Mouse (Mus musculus): ENCODE measurements around the gene Usp21. TPM values are rescaled to one million over a fixed set of nuclear protein-coding genes. Genes with fewer than 3 reads are reported as not detected.
"Not testable (repeated sequence)": the region's sequence is repeated elsewhere in the genome, so short reads cannot be mapped to it uniquely, and the experiment has no call there.

Usp21 gene
- polyA plus RNA-seq, 1 experiment from 2014 or later: 122 TPM

DNA sequence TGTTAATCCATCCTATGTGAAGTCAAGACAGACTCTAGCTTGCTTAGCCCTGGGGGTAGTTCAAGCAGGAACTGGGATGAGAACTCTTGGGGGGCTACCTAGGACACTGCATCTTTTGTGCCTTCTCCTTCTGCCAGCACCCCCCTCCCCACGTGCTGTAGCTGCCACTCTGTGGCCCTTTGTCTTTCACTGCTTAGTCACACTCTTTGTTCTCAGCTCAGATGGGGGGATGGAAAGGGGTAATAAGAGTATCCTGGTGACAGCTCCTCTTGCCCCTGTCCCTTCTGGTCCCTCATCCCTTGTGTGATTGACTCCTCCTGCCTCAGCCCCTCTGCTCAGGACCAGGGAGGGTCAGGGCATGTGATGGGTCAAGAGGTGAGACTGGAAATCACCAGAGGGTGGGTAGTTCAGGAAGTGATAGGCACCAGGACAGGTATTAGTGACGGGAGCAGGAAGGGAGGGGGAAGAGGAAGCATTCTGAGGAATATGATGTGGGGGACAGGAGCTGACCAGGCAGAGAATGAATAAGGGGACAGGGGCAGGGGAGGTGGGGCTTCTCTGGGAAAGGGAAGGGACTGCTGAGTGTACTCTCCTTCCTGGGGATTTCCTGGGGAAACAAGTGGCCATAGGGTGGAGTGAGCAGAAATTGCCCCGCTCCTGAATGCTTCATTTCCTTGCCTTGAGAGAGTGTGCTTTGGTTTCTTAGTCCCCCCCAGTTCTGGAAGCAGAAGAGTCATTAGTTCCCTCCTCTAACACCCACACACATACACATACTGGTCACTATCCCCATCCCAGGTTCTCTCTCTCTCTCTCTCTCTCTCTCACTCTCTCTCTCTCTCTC lies 39.2 kb downstream of the Usp21 start:
- Histone ChIP-seq H3K9ac (no peak overlapping the region), H3K4me1 (peaks cover 61% of the 10 kb centered on the region), H3K36me3 (ENCODE audit: poor library complexity, severe bottlenecking) (peaks cover 15% of the 10 kb centered on the region), H3K9me3 (replicated peaks) (no peaks in the 10 kb centered on the region), H3K4me2 (no peak overlapping the region), H3K27ac (no peak overlapping the region), H3K27me3 (no peaks in the 10 kb centered on the region), H3K4me3 (no peak overlapping the region)
- 30% methylated on average over 3 of the region's 3 CpGs for WGBS
- no peak for ATAC-seq

- Histone ChIP-seq H3K4me3 (0 out of 2 replicates have a peak overlapping the region, but pooled peaks have one; percentile 75), H3K36me3 (ENCODE audit: poor library complexity, severe bottlenecking) (peaks cover 22% of the 10 kb centered on the region), H3K9ac (peak overlapping the region; percentile 38; the same call in 1 of the 2 replicates), H3K9me3 (replicated peaks) (no peaks in the 10 kb centered on the region), H3K27ac (0 out of 2 replicates have a peak overlapping the region, but pooled peaks have one; percentile 17), H3K4me1 (peaks cover 61% of the 10 kb centered on the region), H3K4me2 (peak overlapping the region; percentile 73), H3K27me3 (no peaks in the 10 kb centered on the region)
- 28% methylated on average over 4 of the region's 4 CpGs for WGBS
- no peak for ATAC-seq
Observed at GRCm38 (mm10) chr1:171247916-171248315, 39.9 kb downstream of the Usp21 start.

DNA sequence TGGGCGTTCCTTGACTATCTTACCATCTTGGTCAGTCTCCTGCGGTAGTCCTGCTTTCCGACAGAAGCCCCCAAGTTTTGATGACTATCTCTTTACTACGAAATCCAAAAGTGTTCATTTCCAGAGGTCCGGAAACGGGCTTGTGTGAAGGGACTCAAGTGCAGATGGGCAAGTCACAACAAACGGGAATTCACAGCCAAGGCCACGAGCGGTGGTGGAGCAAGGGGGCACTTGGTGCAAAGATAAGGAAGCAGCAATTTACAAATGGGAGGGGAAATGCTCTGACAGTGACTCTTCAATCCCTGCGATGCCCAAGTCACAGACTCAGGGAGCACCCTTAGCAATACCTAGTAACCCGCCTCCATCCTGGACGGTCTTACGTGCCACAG lies 40.3 kb downstream of the Usp21 start:
- H3K4me1 ChIP-seq: peaks cover 58% of the 10 kb centered on the region
- H3K27me3 ChIP-seq: no peaks in the 10 kb centered on the region
- peak overlapping the region; percentile 38 for H3K9ac ChIP-seq
- H3K9me3 ChIP-seq (replicated peaks): no peaks in the 10 kb centered on the region
- peaks cover 27% of the 10 kb centered on the region for H3K36me3 ChIP-seq (ENCODE audit: poor library complexity, severe bottlenecking)
- peak overlapping the region; percentile 73 for H3K4me2 ChIP-seq
- peak; percentile 2; the same call in 1 of the 2 replicates for ATAC-seq
- H3K4me3 ChIP-seq: peak overlapping the region; percentile 75
- H3K27ac ChIP-seq: peak overlapping the region; percentile 55
- 17% methylated on average over 13 of the region's 13 CpGs for WGBS

DNA sequence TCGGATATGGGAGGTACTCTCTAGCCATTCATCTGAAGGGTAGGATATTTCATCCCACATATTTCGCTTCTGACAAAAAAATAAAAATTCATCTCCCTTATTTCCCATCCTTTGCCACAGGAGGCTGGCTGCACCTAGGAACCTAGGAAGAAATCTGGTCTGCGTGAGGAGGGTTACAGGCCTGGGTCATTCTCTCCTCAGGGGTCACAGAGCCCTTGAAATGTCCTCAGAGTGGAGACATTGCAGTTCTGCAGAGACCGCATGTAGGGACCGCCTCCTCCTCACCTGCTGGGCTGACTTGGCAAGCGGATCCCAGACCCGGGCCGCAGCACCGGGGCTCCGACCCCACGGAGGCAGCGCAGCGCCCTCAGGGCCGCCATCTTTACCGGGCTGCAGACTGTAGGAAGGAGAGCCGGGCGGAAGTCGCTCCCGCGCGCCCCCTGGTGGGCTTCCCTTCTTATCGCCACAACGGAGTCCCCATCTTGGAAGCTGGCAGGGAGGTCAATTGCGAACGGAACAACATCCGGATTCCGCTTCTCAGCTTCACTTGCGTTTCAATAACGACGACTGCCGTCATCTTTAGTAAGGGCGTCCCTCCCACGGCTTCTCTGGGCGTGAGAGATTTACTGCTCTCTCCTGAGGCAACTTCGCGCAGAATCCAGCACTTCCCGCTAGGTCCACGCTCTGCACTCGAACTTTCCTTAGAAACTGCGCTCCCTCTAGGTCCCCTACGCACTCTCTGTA lies 40.9 kb downstream of the Usp21 start:
- Histone ChIP-seq H3K9me3 (replicated peaks) (no peaks in the 10 kb centered on the region), H3K27me3 (no peaks in the 10 kb centered on the region), H3K27ac (peak overlapping the region; percentile 62), H3K4me1 (peaks cover 53% of the 10 kb centered on the region), H3K36me3 (ENCODE audit: poor library complexity, severe bottlenecking) (peaks cover 31% of the 10 kb centered on the region), H3K4me2 (peak overlapping the region; percentile 73), H3K9ac (peak overlapping the region; percentile 87), H3K4me3 (peak overlapping the region; percentile 75)
- ATAC-seq: peak; percentile 93
- WGBS: under 1% methylated on average over 41 of the region's 41 CpGs

DNA sequence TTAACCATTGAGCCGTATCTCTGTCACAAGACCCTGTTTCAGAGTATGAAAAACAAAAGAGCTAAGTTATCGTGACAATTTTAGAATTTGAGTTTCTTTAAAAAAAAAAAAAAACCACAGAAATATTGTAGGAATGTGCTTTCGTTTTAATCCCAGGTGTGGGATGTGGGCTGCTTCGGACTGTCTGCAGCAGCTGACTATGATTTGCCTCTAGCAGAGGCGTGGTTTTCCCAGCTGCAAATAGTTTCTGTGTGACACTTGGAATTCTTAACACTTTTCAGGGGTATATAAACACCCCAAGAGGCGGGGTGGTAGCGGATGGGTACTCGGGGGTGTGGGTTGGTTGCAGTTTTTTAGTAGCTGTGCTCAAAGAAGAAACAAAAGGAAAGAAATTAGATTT lies 42.4 kb downstream of the Usp21 start:
- 96% methylated on average over 8 of the region's 8 CpGs for WGBS
- no peaks in the 10 kb centered on the region for H3K9me3 ChIP-seq (replicated peaks)
- H3K27ac ChIP-seq: no peak overlapping the region
- peaks cover 47% of the 10 kb centered on the region for H3K36me3 ChIP-seq (ENCODE audit: poor library complexity, severe bottlenecking)
- H3K4me2 ChIP-seq: no peak overlapping the region; the same call in 1 of the 2 replicates
- H3K4me1 ChIP-seq: peaks cover 37% of the 10 kb centered on the region
- no peak overlapping the region for H3K4me3 ChIP-seq
- ATAC-seq: no peak
- no peak overlapping the region for H3K9ac ChIP-seq
- H3K27me3 ChIP-seq: no peaks in the 10 kb centered on the region

DNA sequence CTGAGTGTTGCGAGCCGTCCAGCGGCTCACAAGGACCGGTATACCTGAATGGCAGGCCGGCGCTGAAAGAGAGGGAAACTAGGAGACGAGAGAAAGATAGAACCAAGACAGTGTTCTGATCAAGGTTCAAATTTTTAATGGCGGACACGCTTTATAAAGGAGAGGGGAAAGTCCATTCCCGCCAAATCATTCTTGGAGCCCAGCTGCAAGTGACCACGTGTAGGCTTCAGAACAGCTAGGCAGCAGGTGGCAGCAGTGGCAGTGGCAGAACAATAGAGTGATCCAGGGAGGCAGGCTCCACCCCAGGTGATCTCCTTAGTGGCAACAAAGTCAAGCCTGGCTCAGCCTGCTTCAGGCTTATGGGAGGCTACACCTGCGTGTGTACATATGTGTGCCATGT lies 45.8 kb downstream of the Usp21 start:
- WGBS: 80% methylated on average over 12 of the region's 12 CpGs
- not testable (repeated sequence) for H3K4me3 ChIP-seq; H3K27me3 ChIP-seq; H3K27ac ChIP-seq; H3K9ac ChIP-seq; H3K4me2 ChIP-seq; H3K9me3 ChIP-seq (replicated peaks); ATAC-seq
- peaks cover 81% of the 10 kb centered on the region for H3K36me3 ChIP-seq (ENCODE audit: poor library complexity, severe bottlenecking)
- peaks cover 12% of the 10 kb centered on the region for H3K4me1 ChIP-seq

DNA sequence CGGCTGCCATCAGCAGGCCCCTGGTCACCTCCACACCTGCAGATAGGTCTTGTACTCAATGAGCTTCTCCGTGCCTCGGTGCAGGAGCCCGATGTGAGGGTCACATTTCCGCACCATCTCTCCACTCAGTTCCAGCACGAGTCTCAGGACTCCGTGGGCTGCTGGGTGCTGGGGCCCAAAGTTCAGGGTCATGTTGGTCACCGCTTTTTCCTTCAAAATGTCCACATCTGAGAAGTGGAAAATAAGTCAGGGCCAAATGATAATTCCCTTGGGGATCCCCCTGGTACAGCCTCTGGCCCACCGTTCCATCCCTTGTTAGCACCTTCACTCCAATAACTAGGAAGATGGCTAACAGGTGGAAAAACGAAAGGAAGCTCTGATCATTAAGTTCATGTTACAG lies 46.9 kb downstream of the Usp21 start:
- no peaks in the 10 kb centered on the region for H3K9me3 ChIP-seq (replicated peaks)
- H3K4me2 ChIP-seq: no peak overlapping the region
- peaks cover 90% of the 10 kb centered on the region for H3K36me3 ChIP-seq (ENCODE audit: poor library complexity, severe bottlenecking)
- peak overlapping the region; percentile 16; the same call in 1 of the 2 replicates for H3K9ac ChIP-seq
- H3K4me1 ChIP-seq: peaks cover 6% of the 10 kb centered on the region
- 94% methylated on average over 10 of the region's 10 CpGs for WGBS
- no peak overlapping the region for H3K27ac ChIP-seq
- H3K27me3 ChIP-seq: no peaks in the 10 kb centered on the region
- H3K4me3 ChIP-seq: no peak overlapping the region
- ATAC-seq: no peak

GRCm38 (mm10) chr1:171239992-171240744 lies 47.6 kb downstream of the Usp21 start:
- Histone ChIP-seq H3K9me3 (replicated peaks) (no peaks in the 10 kb centered on the region), H3K9ac (peak overlapping the region; percentile 16; the same call in 1 of the 2 replicates), H3K36me3 (ENCODE audit: poor library complexity, severe bottlenecking) (peaks cover 94% of the 10 kb centered on the region), H3K27ac (no peak overlapping the region), H3K4me2 (no peak overlapping the region), H3K4me1 (no peaks in the 10 kb centered on the region), H3K27me3 (no peaks in the 10 kb centered on the region), H3K4me3 (no peak overlapping the region)
- ATAC-seq: no peak
- 83% methylated on average over 15 of the region's 15 CpGs for WGBS

DNA sequence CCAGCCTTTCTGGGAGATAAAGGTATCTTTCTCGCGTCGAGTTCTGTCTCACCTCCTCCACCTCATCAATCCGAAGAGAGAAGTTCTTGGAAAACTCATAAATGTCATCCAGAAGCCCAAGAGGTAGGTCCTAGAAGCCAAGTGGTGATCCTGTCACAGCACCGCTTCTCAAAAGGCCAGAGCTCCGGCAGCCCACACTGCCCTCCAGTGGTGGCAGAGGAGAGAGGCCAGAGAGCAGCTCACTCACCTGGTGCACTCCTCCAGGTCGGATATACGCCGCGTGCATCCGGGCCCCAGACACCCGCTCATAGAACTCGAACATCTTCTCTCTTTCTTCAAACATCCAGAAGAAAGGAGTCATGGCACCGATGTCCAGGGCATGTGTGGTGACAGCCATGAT lies 49.3 kb downstream of the Usp21 start:
- Histone ChIP-seq H3K9me3 (replicated peaks) (no peaks in the 10 kb centered on the region), H3K4me1 (no peaks in the 10 kb centered on the region), H3K4me2 (no peak overlapping the region), H3K4me3 (no peak overlapping the region), H3K27ac (no peak overlapping the region), H3K36me3 (ENCODE audit: poor library complexity, severe bottlenecking) (peaks cover 98% of the 10 kb centered on the region), H3K27me3 (no peaks in the 10 kb centered on the region), H3K9ac (no peak overlapping the region)
- WGBS: 72% methylated on average over 14 of the region's 14 CpGs
- ATAC-seq: no peak

- ATAC-seq: no peak
- H3K27ac ChIP-seq: no peak overlapping the region
- WGBS: 80% methylated on average over 6 of the region's 6 CpGs
Observed at GRCm38 (mm10) chr1:171237438-171237837, 50.4 kb downstream of the Usp21 start.

GRCm38 (mm10) chr1:171235791-171236190 lies 52.0 kb downstream of the Usp21 start:
- 90% methylated on average over 4 of the region's 4 CpGs for WGBS
- Histone ChIP-seq H3K36me3 (ENCODE audit: poor library complexity, severe bottlenecking) (peaks cover 76% of the 10 kb centered on the region), H3K27ac (no peak overlapping the region), H3K4me3 (no peak overlapping the region), H3K4me2 (no peak overlapping the region), H3K4me1 (no peaks in the 10 kb centered on the region), H3K27me3 (no peaks in the 10 kb centered on the region), H3K9me3 (replicated peaks) (no peaks in the 10 kb centered on the region), H3K9ac (no peak overlapping the region)
- ATAC-seq: no peak

More at GRCm38 (mm10) chr1:171237438-171237837, 50.4 kb downstream of the Usp21 start:
- no peak overlapping the region for H3K4me2 ChIP-seq
- no peak overlapping the region for H3K9ac ChIP-seq
- H3K27me3 ChIP-seq: no peaks in the 10 kb centered on the region
- no peak overlapping the region for H3K4me3 ChIP-seq
- no peaks in the 10 kb centered on the region for H3K4me1 ChIP-seq
- H3K36me3 ChIP-seq (ENCODE audit: poor library complexity, severe bottlenecking): peaks cover 91% of the 10 kb centered on the region
- H3K9me3 ChIP-seq (replicated peaks): no peaks in the 10 kb centered on the region
